Mouse (Mus musculus) heart, adult 8-10 months (tissue): ENCODE data around the gene Olfr688. TPM values are rescaled to one million over a fixed set of nuclear protein-coding genes. Genes with fewer than 3 reads are reported as not detected.

Experiments
- DNase-seq: peaks from one replicate; pipeline ENCODE4 v3.0.0; 2022; ENCODE audit warnings: low spot score
- total RNA-seq, 4 experiments: library from RNA; stranded (reverse); gene quantifications; 2 replicates each; pipeline ENCODE4 v1.2.4; 2022

The Olfr688 gene
- total RNA-seq: not detected

DNA sequence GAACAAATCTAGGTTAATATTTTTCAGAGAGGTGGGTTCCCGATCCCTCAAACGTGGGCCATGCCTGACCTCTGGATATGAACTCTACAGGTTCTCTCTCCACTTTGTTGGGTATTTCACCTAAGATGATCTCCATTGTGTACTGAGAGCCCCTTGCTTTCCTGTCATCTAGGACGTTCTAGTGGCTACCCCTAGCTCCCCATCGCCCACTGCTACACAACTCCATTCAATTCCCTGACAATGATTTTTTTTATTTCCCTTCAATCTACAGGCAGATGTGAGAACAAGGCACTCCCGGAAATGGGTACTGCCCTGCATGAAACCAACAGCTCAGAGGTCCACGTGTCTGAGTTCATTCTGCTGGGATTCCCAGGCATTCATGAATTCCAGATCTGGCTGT, at the start of gene Olfr688:
TSS of gene Olfr688 (plus strand) at position 301 of the 400 bp plus-strand sequence.
- DNase-seq: no peak

DNA sequence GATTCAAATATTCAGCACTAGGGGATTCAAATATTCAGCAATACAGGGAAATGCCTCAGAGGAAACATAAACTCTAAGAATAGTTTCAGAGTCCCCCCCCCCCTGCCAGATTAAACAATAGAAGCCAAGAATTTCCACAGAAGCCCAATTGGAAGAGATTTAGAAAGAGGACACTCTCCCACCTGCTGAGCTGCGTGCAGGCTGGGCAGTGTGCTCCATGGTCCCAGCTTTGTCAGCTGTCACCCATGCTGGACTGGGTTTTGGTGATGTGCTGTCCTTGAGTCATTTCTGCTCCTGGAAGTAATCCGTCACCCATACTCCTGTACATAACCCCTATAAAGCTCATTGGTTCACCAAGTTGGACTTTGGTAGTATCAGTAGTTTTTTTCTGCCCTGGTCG, 40.2 kb upstream of the Olfr688 start:
- DNase-seq: no peak

DNA sequence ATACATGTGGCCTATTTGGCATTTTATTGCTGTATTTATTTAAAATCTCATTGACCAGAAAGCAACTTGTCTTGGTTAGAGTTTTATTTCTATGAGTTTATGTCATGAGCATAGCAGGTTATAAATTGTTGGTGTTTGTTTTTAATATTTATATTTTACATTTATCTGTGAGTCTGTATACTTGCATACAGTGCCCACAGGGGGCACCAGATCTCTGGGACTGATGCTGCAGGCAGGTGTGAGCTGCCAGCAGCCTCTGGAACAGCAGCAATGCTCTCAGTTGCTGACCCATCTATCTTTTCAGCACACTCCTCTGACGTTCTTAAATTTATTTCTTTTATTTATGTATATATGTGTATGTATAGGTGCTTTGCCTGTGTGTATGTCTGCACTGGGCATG, 39.7 kb upstream of the Olfr688 start:
- no peak for DNase-seq

DNA sequence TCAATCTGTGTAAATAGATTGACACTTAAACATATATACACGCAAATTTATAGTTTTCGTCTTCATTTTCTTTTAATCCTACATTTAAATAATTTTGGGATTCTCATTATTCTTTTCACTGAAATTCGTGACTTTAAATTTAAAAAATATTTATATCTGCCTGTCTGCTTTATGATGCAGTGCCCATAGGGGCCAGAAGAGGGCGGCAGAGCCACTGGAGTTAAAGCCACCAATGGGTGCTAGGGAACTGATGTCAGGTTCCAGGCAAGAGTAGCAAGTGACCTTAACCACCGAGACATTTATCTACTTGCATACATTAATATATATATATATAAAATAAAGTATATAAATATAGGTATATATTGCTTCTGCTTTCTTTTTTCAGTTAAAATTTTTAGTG, 31.2 kb upstream of the Olfr688 start:
- no peak for DNase-seq

DNA sequence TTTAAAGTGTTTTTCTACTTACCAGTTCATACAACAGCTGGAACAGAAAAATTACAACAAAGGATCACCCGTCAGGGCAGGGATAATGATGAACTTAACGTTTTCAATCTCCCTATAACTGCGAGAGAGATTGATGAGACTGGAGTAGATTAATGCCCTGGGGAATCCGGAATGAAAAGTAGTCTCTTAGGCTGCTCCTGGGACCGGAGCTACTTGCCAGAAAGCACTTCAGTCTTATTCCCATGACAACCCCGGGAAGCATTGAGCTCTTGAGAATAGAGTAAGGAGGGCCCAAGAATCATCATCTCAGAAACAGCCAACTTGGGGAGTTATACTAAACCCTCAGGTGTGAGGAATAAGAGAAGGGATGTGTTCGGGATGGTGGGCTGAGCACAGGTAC, 15.5 kb upstream of the Olfr688 start:
- DNase-seq: no peak

DNA sequence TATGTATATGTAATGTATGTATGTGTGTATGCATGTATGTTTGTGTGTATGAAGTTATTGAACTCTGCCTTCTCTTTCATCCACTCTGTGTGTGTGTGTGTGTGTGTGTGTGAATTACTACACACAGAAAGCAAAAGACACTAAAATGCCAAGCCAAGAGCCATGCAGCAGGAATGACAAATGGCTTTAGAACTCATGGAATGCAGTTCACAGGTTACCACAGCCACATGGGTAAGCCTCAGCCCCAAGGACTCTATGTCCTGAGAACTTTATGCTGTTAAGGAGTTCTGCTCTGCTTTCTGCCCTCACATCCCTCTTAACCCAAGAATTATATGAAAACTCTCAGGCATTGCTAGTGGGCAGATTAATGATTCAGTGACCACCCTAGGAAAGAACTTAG, 2.2 kb downstream of the Olfr688 start:
- no peak for DNase-seq

DNA sequence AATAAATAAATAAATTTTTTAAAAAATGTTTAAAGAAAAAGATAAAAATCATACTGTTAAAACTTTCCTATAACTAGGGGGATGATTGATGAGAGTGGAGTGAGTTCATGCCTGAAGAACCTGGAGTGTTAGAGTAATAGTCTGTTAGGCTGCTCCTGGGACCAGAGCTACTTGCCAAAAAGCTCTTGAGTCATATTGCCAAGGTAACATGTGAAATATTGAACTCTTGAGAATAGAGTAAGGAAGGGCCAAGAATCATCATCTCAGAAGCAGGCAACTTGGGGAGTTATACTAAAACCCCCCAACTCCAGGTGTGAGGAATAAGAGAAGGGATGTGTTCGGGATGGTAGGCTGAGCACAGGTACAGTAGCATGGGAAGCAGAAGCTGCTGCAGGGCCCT, 23.0 kb downstream of the Olfr688 start, which contains the start of gene Olfr689:
TSS of gene Olfr689 (plus strand) at position 301 of the 400 bp plus-strand sequence.
- DNase-seq: no peak

DNA sequence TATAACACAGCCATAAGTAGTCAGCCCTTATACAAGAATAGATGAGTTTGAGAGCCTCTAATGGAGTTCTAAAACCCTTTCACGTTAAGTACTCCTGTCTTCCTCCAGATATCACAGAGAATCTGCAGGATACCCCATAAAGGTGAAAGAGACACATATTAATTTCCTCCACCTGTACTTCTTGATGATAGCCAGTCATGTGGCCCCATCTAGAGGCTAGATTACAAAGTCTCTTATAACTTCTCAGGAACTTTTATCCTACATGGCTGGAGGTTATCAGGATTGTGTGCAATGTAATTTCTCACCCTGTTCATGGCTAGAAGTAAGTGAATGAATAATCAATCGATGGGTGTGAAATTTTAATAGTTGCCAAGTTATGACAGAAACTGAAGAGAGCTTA, 37.4 kb downstream of the Olfr688 start:
- DNase-seq: no peak

DNA sequence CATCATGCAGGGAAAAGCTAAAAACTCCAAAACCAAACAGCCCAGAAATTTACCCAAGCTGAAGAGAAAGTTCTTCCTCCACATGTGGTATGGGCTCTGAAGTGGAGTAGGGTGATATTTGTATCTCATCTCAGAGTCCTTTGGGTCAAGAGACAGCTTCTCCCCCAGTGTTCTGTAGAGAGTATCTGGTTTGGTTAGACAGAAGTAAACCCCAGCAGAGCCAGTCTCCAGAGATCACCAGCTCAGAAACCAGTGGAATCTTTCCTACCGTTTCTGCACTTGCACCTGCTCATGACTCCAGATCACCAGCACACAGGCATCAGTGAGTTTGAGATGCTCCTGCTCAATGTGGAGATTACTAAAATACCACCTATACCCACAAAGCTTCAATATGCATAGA, 46.1 kb downstream of the Olfr688 start, which contains the start of gene Olfr690:
TSS of gene Olfr690 (minus strand) at position 101 of the 400 bp plus-strand sequence.
- no peak for DNase-seq

Other genes with a start within 250 kb of the Olfr688 start
- not detected for gene Olfr677, start 236.7 kb upstream of the Olfr688 start, total RNA-seq
- not detected for gene Olfr678, start 223.6 kb upstream of the Olfr688 start, total RNA-seq
- gene Olfr679, start 206.9 kb upstream of the Olfr688 start, total RNA-seq: not detected
- not detected for gene Olfr680-ps1, start 195.3 kb upstream of the Olfr688 start, total RNA-seq
- gene Olfr681, start 171.3 kb upstream of the Olfr688 start, total RNA-seq: not detected
- gene Olfr683, start 141.1 kb upstream of the Olfr688 start, total RNA-seq: not detected
- gene Olfr684, start 124.4 kb upstream of the Olfr688 start, total RNA-seq: not detected
- gene Olfr685, start 102.1 kb upstream of the Olfr688 start, total RNA-seq: not detected
- not detected for gene Olfr686, start 80.6 kb upstream of the Olfr688 start, total RNA-seq
- gene Olfr689, start 23.1 kb downstream of the Olfr688 start, total RNA-seq: not detected
- under 1 TPM in 1 of 4 experiments, not detected in 3; 0.12 TPM for gene Olfr690, start 46.0 kb downstream of the Olfr688 start, total RNA-seq
- gene Olfr691, start 54.2 kb downstream of the Olfr688 start, total RNA-seq: not detected
- not detected for gene Olfr692, start 80.1 kb downstream of the Olfr688 start, total RNA-seq
- gene Gm5901, start 86.9 kb downstream of the Olfr688 start, total RNA-seq: not detected
- gene Fam160a2, start 112.0 kb downstream of the Olfr688 start, total RNA-seq: 10 to 100 TPM; 16.5 to 20.9 (median 18.3) TPM
- not detected for gene Cnga4, start 116.5 kb downstream of the Olfr688 start, total RNA-seq
- gene Cckbr, start 137.6 kb downstream of the Olfr688 start, total RNA-seq: not detected
- gene Cavin3, start 194.2 kb downstream of the Olfr688 start, total RNA-seq: 10 to 100 TPM; 15.1 to 19.7 (median 17.4) TPM